Mouse (Mus musculus) heart, adult 2 months (tissue): ENCODE measurements at regions not wholly inside any gene's neighbourhood (a gene's known extent, or its start where the extent isn't known, plus 50 kb on each side); places are given as distances from the start of the nearest gene placed in this dataset.

ENCODE experiments used
- DNase-seq, 2 experiments: peaks; one replicate each; pipeline ENCODE4 v3.0.0; 2021
- H3K27ac ChIP-seq: fragments of 200-600 bp; 2 replicates; pipeline ENCODE4 v1.8.1; 2022
- H3K27me3 ChIP-seq: fragments of 200-500 bp; 2 replicates; pipeline ENCODE4 v1.6.1; 2012; ENCODE audit warnings: mild to moderate bottlenecking, low read length, inconsistent platforms, mixed read lengths; ENCODE audit not compliant: control insufficient read depth, insufficient read depth
- H3K36me3 ChIP-seq: fragments of 200-500 bp; 2 replicates; pipeline ENCODE4 v1.6.1; 2012; ENCODE audit warnings: low read length, inconsistent platforms; ENCODE audit not compliant: control insufficient read depth, insufficient read depth
- H3K4me1 ChIP-seq: fragments of 200-500 bp; 2 replicates; pipeline ENCODE4 v1.6.1; 2011; ENCODE audit warnings: low read length; ENCODE audit not compliant: control insufficient read depth, insufficient read depth
- H3K4me3 ChIP-seq: fragments of 200-600 bp; 2 replicates; pipeline ENCODE4 v1.8.1; 2022
- H3K79me2 ChIP-seq: fragments of 200-500 bp; replicated peaks from 2 replicates; pipeline ENCODE4 v1.6.1; 2012; ENCODE audit warnings: mild to moderate bottlenecking, inconsistent platforms, low read length, moderate library complexity, mixed read lengths; ENCODE audit not compliant: control insufficient read depth, insufficient read depth
- H3K9ac ChIP-seq: fragments of 200-500 bp; 2 replicates; pipeline ENCODE4 v1.6.1; 2012; ENCODE audit warnings: low read depth, mild to moderate bottlenecking, control low read depth, inconsistent platforms, low read length, mixed read lengths
- CTCF ChIP-seq: fragments of 200-600 bp; IDR thresholded peaks from 2 replicates; pipeline ENCODE4 v1.8.1; 2022; ENCODE audit warnings: antibody characterized with exemption, mild to moderate bottlenecking, moderate library complexity
- EP300 ChIP-seq: fragments of 200-500 bp; IDR thresholded peaks from 2 replicates; pipeline ENCODE4 v1.6.1; 2011; ENCODE audit warnings: low read depth, low read length, control low read depth; ENCODE audit not compliant: insufficient read depth
- POLR2A ChIP-seq: fragments of 200-500 bp; IDR thresholded peaks from 2 replicates; pipeline ENCODE4 v1.6.1; 2011; ENCODE audit warnings: mild to moderate bottlenecking, low read depth, low read length, control low read depth; ENCODE audit not compliant: insufficient read depth
- WGBS: fragments of 180-500 bp; shearing (Covaris S2); methylation state at CpG from one replicate; pipeline ENCODE4 v1.1.7; 2018; 5-methylcytosine and 5-hydroxymethylcytosine counted together
- intact Hi-C: fragments of 180-260 bp; cut with DNase I; formaldehyde crosslinking; loops from one replicate; pipeline ENCODE4 v1.15.1; 2025

DNA sequence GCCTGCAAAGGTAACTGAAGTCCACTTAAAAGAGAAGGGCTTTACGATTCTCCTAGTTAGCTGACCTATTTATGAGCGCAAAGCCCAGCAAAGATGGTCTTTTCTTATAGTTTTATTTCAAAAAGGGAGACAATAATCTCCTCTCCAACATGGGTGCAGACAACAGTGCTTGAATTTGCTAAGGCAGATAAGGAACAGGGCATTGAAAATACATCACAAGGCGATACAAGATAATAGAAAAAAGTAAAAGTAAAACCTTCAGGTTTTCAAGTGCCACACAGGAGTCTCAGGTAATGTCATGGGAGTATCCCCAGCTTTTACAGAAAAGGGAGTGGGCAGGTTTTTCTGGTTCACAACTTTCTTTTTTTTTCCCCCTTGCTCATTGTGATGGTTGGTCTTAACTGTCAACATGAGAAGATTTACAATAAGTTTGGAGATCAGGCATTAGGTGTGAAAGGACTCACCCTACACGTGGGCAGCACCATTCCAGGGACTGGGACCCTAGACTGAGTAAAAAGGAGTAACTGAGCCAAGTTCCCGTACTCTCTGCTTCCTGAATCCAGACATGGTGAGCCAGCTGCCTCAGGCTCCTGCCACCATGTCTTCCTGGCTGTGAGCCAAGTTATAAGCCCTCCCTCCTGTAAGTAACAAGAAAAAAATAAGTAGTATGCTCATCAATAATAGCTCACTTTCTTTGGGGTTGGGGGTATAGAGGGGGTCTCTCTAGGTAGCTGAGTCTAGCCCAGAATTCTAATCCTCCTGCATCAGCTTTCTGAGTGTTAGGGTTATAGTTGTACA is 78.1 kb upstream of the Serbp1 start:
- no peak for DNase-seq
- intact Hi-C loops, result loop anchor here (2.0 to 10.0 kb wide), 3 partner anchors 17 to 625 kb away; partner anchors contain the start of gene Mad2l1
- no peak for TF ChIP-seq CTCF
- no peak for TF ChIP-seq EP300
- no peak for TF ChIP-seq POLR2A
- 66% methylated on average over 5 of the region's 5 CpGs for WGBS
- Histone ChIP-seq H3K27me3 (no peaks in the 10 kb centered on the region), H3K9ac (no peak overlapping the region), H3K4me3 (no peak overlapping the region), H3K27ac (no peak overlapping the region), H3K4me1 (peaks cover 2% of the 10 kb centered on the region), H3K79me2 (no peaks in the 10 kb centered on the region), H3K36me3 (no peaks in the 10 kb centered on the region)

DNA sequence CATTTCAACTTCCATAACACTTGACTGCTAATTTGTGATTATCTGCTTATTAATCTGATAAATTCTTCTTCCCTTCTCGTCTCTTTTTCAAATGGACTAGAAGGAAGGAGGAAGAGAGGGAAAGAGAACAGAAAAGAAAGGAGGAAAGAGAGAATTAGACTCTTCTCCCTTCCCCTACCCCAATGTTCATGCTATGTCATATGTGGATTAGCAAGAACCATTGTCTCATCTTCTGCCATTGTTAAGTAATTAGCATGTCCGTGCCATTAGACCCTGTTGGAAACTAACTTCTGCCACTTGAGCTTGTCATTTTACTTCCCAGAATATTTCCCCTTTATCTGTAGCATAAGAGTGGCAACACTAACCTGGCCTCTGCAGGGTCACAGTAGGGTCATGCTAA is 78.8 kb upstream of the Serbp1 start:
- WGBS, result 12% methylated on average over 2 of the region's 2 CpGs
- Histone ChIP-seq H3K4me1 (peaks cover 2% of the 10 kb centered on the region), H3K79me2 (no peaks in the 10 kb centered on the region), H3K9ac (no peak overlapping the region), H3K36me3 (no peaks in the 10 kb centered on the region), H3K27ac (no peak overlapping the region), H3K4me3 (no peak overlapping the region), H3K27me3 (no peaks in the 10 kb centered on the region)
- TF ChIP-seq EP300, result no peak
- intact Hi-C loops, result loop anchor here (2.0 kb wide), 2 partner anchors 16 to 318 kb away; no protein-coding TSS in a partner anchor
- no peak for DNase-seq

GRCm38 (mm10) chr6:67158765-67159164 is 79.2 kb upstream of the Serbp1 start:
- intact Hi-C loops, result loop anchor here (1.0 to 2.0 kb wide), 4 partner anchors 16 to 318 kb away; no protein-coding TSS in a partner anchor
- Histone ChIP-seq H3K79me2 (no peaks in the 10 kb centered on the region), H3K4me3 (no peak overlapping the region), H3K9ac (peak overlapping the region; percentile 28; the same call in 1 of the 2 replicates), H3K36me3 (no peaks in the 10 kb centered on the region), H3K4me1 (peaks cover 2% of the 10 kb centered on the region), H3K27ac (no peak overlapping the region), H3K27me3 (no peaks in the 10 kb centered on the region)
- WGBS, result 1% methylated on average over 10 of the region's 10 CpGs
- TF ChIP-seq POLR2A (0 out of 2 replicates have a peak, but pooled peaks have one; percentile 13), CTCF (peak; percentile 92), EP300 (peak; percentile 86; the same call in 1 of the 2 replicates)
- DNase-seq, result peak; percentile 86 to 87

- TF ChIP-seq POLR2A (no peak), EP300 (no peak), CTCF (peak; percentile 21; the same call in 1 of the 2 replicates)
- DNase-seq, result no peak
- H3K4me3 ChIP-seq, result no peak overlapping the region
- intact Hi-C loops, result no loop called here
- no peak overlapping the region for H3K9ac ChIP-seq
- H3K27ac ChIP-seq, result no peak overlapping the region
- H3K79me2 ChIP-seq, result no peaks in the 10 kb centered on the region
- 55% methylated on average over 3 of the region's 3 CpGs for whole genome bisulfite sequencing
- H3K36me3 ChIP-seq, result no peaks in the 10 kb centered on the region
- no peaks in the 10 kb centered on the region for H3K27me3 ChIP-seq
- no peaks in the 10 kb centered on the region for H3K4me1 ChIP-seq
Measured at GRCm38 (mm10) chr6:67152845-67153468, 85.0 kb upstream of the Serbp1 start.

DNA sequence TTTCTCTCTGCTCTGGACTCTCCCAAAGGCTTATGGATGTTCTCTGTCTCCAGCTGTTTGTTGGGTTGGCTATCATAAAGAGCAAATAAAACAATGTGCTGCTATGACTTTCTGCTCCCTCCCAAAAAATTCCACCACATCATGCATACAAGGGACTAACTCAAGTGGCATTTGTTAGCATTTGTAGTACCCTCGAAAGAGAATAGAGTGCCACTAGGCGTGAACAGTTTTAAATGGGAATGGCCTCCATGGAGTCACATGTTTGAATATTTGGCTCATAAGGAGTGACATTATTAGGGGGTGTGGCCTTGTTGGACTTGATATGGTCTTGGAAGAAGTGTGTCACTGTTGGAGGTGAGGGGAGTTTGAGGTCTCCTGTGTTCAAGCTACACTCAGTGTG is 86.5 kb upstream of the Serbp1 start:
- H3K79me2 ChIP-seq, result no peaks in the 10 kb centered on the region
- WGBS, result 93% methylated on average over 2 of the region's 2 CpGs
- H3K9ac ChIP-seq, result no peak overlapping the region
- no peak for DNase-seq
- H3K27ac ChIP-seq, result no peak overlapping the region
- H3K4me1 ChIP-seq, result no peaks in the 10 kb centered on the region
- no peak for TF ChIP-seq EP300
- no peaks in the 10 kb centered on the region for H3K36me3 ChIP-seq
- no peak overlapping the region for H3K4me3 ChIP-seq
- intact Hi-C loops, result no loop called here
- no peaks in the 10 kb centered on the region for H3K27me3 ChIP-seq

- peak in 1 of 2 experiments; percentile 27 for DNase-seq
- no peak overlapping the region for H3K9ac ChIP-seq
- TF ChIP-seq POLR2A (no peak), EP300 (no peak), CTCF (no peak)
- H3K79me2 ChIP-seq, result no peaks in the 10 kb centered on the region
- no peaks in the 10 kb centered on the region for H3K4me1 ChIP-seq
- no peaks in the 10 kb centered on the region for H3K36me3 ChIP-seq
- intact Hi-C loops, result no loop called here
- 35% methylated on average over 2 of the region's 2 CpGs for WGBS
- no peak overlapping the region for H3K4me3 ChIP-seq
- no peaks in the 10 kb centered on the region for H3K27me3 ChIP-seq
- no peak overlapping the region for H3K27ac ChIP-seq
Measured at GRCm38 (mm10) chr6:67149425-67149824, 88.6 kb upstream of the Serbp1 start.
